Mouse (Mus musculus): ENCODE measurements around the gene Rufy2.

DNA sequence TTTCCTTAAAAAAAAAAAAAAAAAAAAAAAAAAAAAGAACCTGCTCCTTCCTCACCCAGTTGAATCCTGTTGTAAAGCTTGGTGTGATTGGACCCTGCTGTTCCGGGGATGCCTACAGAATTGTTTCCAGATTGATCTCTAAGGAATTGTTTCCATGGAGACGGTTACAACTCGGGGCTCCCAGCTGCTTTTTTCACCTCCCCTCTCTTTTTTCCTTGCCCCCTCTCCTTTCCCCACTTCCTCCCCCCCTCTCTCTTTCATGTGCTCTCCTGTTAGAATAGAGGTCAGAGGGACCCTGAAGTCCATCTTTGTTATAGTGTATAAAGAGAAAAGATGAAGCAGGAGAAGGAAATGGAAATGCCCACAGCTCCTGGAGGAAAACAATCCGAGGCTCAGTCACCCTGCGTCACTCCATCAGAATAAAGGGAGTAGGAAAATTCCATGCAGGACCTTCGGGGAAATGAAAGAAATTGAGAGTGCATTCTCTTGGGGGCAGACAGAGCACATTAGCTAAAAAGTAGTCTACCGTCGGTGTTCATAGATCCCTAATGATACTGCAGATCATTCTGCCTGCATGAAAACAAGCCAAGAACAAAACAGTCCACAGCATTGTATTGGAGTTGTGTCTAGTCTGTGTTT, 46.3 kb downstream of the Rufy2 start:
- TF ChIP-seq POLR2A (IDR thresholded peaks at IDR 0.05; ENCODE audit: insufficient read length, low read depth): no peak
- no peak for TF ChIP-seq USF1 (IDR thresholded peaks at IDR 0.05; ENCODE audit: low read depth)
